Mouse (Mus musculus) olfactory bulb, adult 2 months (tissue): ENCODE results near the gene Timeless.

ENCODE experiments used
- CTCF ChIP-seq: fragments of 200-500 bp; IDR thresholded peaks from 2 replicates; pipeline ENCODE4 v1.5.1; 2012; ENCODE audit warnings: low read depth, mild to moderate bottlenecking, low read length, moderate library complexity; ENCODE audit not compliant: insufficient read depth
- POLR2A ChIP-seq: fragments of 200-500 bp; IDR thresholded peaks from 2 replicates; pipeline ENCODE4 v1.6.1; 2012; ENCODE audit warnings: mild to moderate bottlenecking, low read depth, low read length, moderate library complexity; ENCODE audit not compliant: insufficient read depth

DNA sequence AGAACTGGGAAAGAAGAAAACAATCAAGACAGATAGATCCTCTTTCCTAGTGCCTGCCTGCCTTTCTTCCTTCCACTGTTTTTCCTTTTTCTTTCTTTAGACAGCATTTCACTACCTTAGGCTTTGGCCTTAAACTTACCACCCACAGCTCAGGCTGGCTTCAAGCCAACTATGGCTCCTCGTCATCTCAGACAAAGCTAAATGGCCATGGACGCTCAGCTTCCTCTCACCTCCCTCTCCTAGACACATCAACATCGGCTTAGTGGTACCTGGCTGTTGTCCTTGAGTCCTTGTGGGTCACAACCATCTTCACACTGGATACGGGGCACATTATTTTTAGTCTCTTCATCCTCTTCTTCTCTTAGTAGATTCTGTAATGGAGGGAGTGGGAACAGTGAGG lies 65.4 kb downstream of the Timeless start:
- TF ChIP-seq CTCF: no peak
- TF ChIP-seq POLR2A: no peak
